ENCODE assay signal across 14 mouse cellular contexts in genomic region chr6:47888812-47889383, GRCm38 (mm10).
"Had no signal": no experiment of that assay in that cellular context is flagged by ENCODE, and none has a peak within 500 bp of the region (broad histone marks: within the 10 kb centered on the region; RNA-seq: fewer than 3 reads in every experiment).

No protein-coding gene starts in this region.

- H3K27me3 ChIP-seq: kidney, embryonic 15.5 days; limb, embryonic 15.5 days; midbrain, embryonic 12.5 days; neural tube, embryonic 15.5 days had no signal

- DNase-seq: kidney, adult 11 months; kidney, postnatal 14 days; lung, adult 18-20 months; lung, postnatal 4 days; spleen, adult 18-20 months; thymus, adult 18-20 months; thymus, postnatal 14 days had no signal

- H3K9ac ChIP-seq: kidney, embryonic 15.5 days; limb, embryonic 15.5 days; liver, embryonic 14.5 days; midbrain, embryonic 12.5 days; neural tube, embryonic 15.5 days had no signal

- H3K9me3 ChIP-seq: kidney, embryonic 15.5 days; limb, embryonic 15.5 days; midbrain, embryonic 12.5 days; neural tube, embryonic 15.5 days had no signal

- H3K4me2 ChIP-seq: kidney, embryonic 15.5 days; limb, embryonic 15.5 days; midbrain, embryonic 12.5 days; neural tube, embryonic 15.5 days had no signal

- H3K27ac ChIP-seq: kidney, embryonic 15.5 days; left cerebral cortex, adult 2 months; limb, embryonic 15.5 days; liver, embryonic 14.5 days; midbrain, embryonic 12.5 days; neural tube, embryonic 15.5 days had no signal

- H3K4me1 ChIP-seq: kidney, embryonic 15.5 days; limb, embryonic 15.5 days; midbrain, embryonic 12.5 days; neural tube, embryonic 15.5 days had no signal

- ATAC-seq: midbrain, embryonic 16.5 days had no signal

- H3K4me3 ChIP-seq: kidney, embryonic 15.5 days; left cerebral cortex, adult 2 months; limb, embryonic 15.5 days; midbrain, embryonic 12.5 days; neural tube, embryonic 15.5 days had no signal
